Mouse (Mus musculus): ENCODE results near the gene Nkx6-2. TPM values are rescaled to one million over a fixed set of nuclear protein-coding genes. Genes with fewer than 3 reads are reported as not detected.

Gene Nkx6-2
- total RNA-seq (2021), result under 1 TPM in 1 of 2 experiments, not detected in 1; 0.23 TPM
- polyA plus RNA-seq (2012; rRNA removed), result 0.18 TPM in 1 of 2 replicates, not detected in the other
- long read RNA-seq, result 0 reads

DNA sequence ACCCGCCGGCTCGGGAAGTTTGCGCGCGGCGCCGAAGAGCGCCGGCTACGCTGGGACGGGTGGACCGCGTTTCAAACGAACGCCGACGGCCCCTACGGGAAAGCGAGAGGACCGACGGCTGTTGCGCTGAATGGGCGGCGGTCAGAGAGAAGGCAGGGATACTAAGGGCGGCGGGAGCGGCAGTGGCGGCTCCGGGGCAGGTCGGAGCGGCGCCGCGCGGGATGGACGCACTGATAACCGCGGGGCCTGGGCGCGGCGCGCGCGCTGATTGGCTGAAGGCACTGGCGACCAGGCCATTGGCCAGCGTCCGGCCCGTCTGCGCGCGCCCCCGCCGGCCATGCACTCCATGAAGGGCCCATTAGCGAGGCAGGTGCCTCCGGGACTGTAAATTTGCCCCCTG lies at the start of gene Nkx6-2:
TSS of gene Nkx6-2 (minus strand) at position 203 of the 400 bp plus-strand sequence.
- peak; percentile 59 to 62 for DNase-seq
- intact Hi-C loops (cut with DNase I), result loop anchor here (5.0 kb wide), 1 partner anchor 95 kb away; no protein-coding TSS in a partner anchor
- Histone ChIP-seq H3K36me3 (ENCODE audit: control insufficient read depth, insufficient read depth, low read length) (no peaks in the 10 kb centered on the region), H3K27ac (no peak within 1 kb of the TSS), H3K27me3 (ENCODE audit: control insufficient read depth, insufficient read depth, low read length) (peaks cover 29% of the 10 kb centered on the region), H3K4me3 (peak within 1 kb of the TSS; percentile 34), H3K4me1 (ENCODE audit: control insufficient read depth, insufficient read depth, low read length) (no peaks in the 10 kb centered on the region; the same call in 1 of the 2 replicates), H3K9ac (ENCODE audit: low read depth, low read length) (peak within 1 kb of the TSS; percentile 23; the same call in 1 of the 2 replicates), H3K79me2 (replicated peaks; ENCODE audit: control insufficient read depth, insufficient read depth, low read length) (no peaks in the 10 kb centered on the region)
- no peak for TF ChIP-seq CTCF (IDR thresholded peaks at IDR 0.05)
- TF ChIP-seq POLR2A (IDR thresholded peaks at IDR 0.05; ENCODE audit: insufficient read depth, low read depth, low read length), result no peak
- WGBS, result 1% methylated on average over 54 of the region's 56 CpGs

DNA sequence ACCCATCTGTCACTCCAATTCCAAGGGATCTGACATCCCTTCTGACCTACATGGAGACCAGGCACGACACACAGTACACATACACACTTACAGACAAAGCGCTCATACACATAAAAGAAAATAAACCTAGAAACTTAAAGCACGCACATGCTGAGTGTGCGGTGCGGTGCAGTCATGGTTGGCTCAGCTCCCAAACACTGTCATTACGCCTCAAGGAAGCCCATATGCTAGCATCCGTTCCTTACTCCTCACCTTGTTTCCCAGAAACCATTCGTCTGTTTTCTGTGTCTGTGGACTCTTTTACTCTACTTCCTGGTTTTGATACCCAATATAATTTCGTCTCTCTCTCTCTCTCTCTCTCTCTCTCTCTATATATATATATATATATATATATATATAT lies 42.6 kb upstream of the Nkx6-2 start:
- H3K4me3 ChIP-seq, result no peak overlapping the region
- no peak for DNase-seq
- H3K4me1 ChIP-seq (ENCODE audit: control insufficient read depth, insufficient read depth, low read length), result no peaks in the 10 kb centered on the region
- no peaks in the 10 kb centered on the region for H3K79me2 ChIP-seq (replicated peaks; ENCODE audit: control insufficient read depth, insufficient read depth, low read length)
- WGBS, result 72% methylated on average over 9 of the region's 9 CpGs
- no peak overlapping the region for H3K9ac ChIP-seq (ENCODE audit: low read depth, low read length)
- intact Hi-C loops (cut with DNase I), result no loop called here
- H3K27me3 ChIP-seq (ENCODE audit: control insufficient read depth, insufficient read depth, low read length), result no peaks in the 10 kb centered on the region
- H3K27ac ChIP-seq, result no peak overlapping the region
- TF ChIP-seq EP300 (IDR thresholded peaks at IDR 0.05; ENCODE audit: insufficient read depth, low read depth, low read length) (no peak), POLR2A (IDR thresholded peaks at IDR 0.05; ENCODE audit: insufficient read depth, low read depth, low read length) (no peak), CTCF (IDR thresholded peaks at IDR 0.05) (no peak)
- no peaks in the 10 kb centered on the region for H3K36me3 ChIP-seq (ENCODE audit: control insufficient read depth, insufficient read depth, low read length)

DNA sequence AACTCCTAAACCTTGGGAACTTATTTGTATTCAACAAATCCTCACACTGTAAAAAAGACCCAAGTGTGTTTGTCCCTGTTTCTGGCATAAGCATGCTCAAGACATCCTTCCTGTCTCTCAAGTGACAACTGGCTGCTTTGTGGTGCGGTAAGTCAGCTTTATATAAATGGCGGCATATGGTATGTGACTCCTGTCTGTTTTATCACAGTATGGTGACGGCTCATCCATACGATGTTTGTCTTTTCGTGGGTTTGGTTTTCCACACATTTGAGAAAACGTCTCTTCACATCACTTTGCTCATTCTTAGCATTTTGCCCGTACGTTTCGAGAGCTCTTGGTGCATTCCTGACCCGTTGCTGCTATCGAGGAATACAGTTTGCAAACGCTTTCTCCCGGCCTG lies 40.0 kb upstream of the Nkx6-2 start:
- no peaks in the 10 kb centered on the region for H3K27me3 ChIP-seq (ENCODE audit: control insufficient read depth, insufficient read depth, low read length)
- no peak overlapping the region for H3K4me3 ChIP-seq
- 69% methylated on average over 13 of the region's 13 CpGs for WGBS
- no peak overlapping the region for H3K9ac ChIP-seq (ENCODE audit: low read depth, low read length)
- TF ChIP-seq CTCF (IDR thresholded peaks at IDR 0.05), result no peak
- no peak for TF ChIP-seq EP300 (IDR thresholded peaks at IDR 0.05; ENCODE audit: insufficient read depth, low read depth, low read length)
- no peak for TF ChIP-seq POLR2A (IDR thresholded peaks at IDR 0.05; ENCODE audit: insufficient read depth, low read depth, low read length)
- intact Hi-C loops (cut with DNase I), result no loop called here
- H3K27ac ChIP-seq, result no peak overlapping the region
- no peak for DNase-seq
- no peaks in the 10 kb centered on the region for H3K79me2 ChIP-seq (replicated peaks; ENCODE audit: control insufficient read depth, insufficient read depth, low read length)
- H3K36me3 ChIP-seq (ENCODE audit: control insufficient read depth, insufficient read depth, low read length), result no peaks in the 10 kb centered on the region
- H3K4me1 ChIP-seq (ENCODE audit: control insufficient read depth, insufficient read depth, low read length), result no peaks in the 10 kb centered on the region

DNA sequence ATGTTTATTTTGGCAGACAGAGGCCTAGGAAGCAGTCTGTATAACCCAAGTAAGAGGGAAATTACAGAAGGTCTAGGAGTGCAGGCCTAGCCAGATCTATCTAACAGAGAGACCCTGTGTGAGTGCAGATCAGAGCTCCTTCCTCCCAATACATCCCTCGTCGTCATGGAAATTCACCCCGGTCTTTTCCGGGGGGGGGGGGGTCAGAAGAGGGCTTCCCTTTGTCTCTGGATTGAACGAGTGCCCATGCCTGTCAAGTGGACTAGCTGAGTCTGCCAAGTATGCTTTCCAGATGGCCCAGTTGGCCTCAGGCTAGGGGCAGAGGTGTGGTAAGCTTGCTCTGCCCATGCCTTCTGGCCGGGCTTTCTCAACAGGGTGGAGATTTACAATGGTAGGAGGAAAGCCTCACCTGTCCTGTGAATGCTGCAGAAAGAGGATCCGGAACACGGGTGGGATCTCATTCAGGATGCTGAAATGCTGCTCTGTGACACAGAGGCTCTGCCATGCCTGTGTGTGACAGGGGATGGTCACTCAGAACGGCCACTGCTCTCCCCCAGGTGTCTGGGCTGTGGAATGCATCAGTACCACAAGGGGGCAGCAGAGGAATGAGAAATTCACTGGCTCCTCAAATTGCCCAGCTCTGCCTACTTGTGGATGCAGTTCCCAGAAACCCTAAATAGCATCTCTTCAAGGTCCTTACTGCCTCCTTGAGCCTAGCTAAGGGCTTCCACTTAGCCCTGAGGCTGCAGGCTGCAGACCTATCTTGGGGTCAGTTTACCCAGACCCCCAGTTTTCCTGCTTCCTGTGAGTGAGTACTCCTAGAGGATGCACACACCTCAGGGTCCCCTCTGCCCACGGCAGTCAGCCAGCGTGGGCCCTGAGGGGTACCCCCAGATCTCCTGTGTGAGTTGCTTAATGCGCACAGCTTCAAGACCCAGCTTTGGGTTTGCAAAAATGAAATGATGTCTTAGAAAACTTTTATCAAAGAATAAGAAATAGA lies 33.5 kb upstream of the Nkx6-2 start:
- Histone ChIP-seq H3K27me3 (ENCODE audit: control insufficient read depth, insufficient read depth, low read length) (no peaks in the 10 kb centered on the region), H3K27ac (no peak overlapping the region), H3K36me3 (ENCODE audit: control insufficient read depth, insufficient read depth, low read length) (no peaks in the 10 kb centered on the region), H3K4me1 (ENCODE audit: control insufficient read depth, insufficient read depth, low read length) (0 out of 2 replicates have a peak, but pooled peaks cover 1% of the 10 kb centered on the region), H3K4me3 (no peak overlapping the region), H3K79me2 (replicated peaks; ENCODE audit: control insufficient read depth, insufficient read depth, low read length) (no peaks in the 10 kb centered on the region), H3K9ac (ENCODE audit: low read depth, low read length) (no peak overlapping the region)
- WGBS, result 44% methylated on average over 12 of the region's 12 CpGs
- intact Hi-C loops (cut with DNase I), result loop anchor here (2.0 kb wide), 1 partner anchor 69 kb away; no protein-coding TSS in a partner anchor
- TF ChIP-seq POLR2A (IDR thresholded peaks at IDR 0.05; ENCODE audit: insufficient read depth, low read depth, low read length) (no peak), CTCF (IDR thresholded peaks at IDR 0.05) (peak; percentile 91), EP300 (IDR thresholded peaks at IDR 0.05; ENCODE audit: insufficient read depth, low read depth, low read length) (no peak)
- DNase-seq, result peak; percentile 25 to 56

DNA sequence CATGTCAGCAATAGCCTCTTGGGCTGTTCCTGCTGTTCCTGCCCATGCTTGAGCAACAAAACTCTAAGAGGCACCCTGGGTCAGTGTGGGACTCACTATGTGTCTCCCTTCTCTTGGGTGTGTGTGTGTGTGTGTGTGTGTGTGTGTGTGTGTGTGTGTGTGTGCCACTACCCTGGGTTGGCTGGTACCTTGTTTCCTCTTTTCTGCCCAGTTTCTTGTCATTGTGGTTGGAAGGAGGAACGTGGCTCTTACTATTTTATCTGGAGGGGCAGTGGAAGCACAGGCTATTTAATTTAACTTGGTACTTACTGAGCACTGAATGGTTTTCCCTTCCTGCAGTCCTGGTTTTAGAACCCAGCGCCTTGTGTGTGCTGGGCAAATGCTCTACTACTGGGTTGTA lies 27.7 kb upstream of the Nkx6-2 start:
- TF ChIP-seq POLR2A (IDR thresholded peaks at IDR 0.05; ENCODE audit: insufficient read depth, low read depth, low read length) (no peak), CTCF (IDR thresholded peaks at IDR 0.05) (no peak), EP300 (IDR thresholded peaks at IDR 0.05; ENCODE audit: insufficient read depth, low read depth, low read length) (no peak)
- no peaks in the 10 kb centered on the region for H3K4me1 ChIP-seq (ENCODE audit: control insufficient read depth, insufficient read depth, low read length)
- H3K36me3 ChIP-seq (ENCODE audit: control insufficient read depth, insufficient read depth, low read length), result no peaks in the 10 kb centered on the region
- no peaks in the 10 kb centered on the region for H3K27me3 ChIP-seq (ENCODE audit: control insufficient read depth, insufficient read depth, low read length)
- no peak overlapping the region for H3K27ac ChIP-seq
- no peaks in the 10 kb centered on the region for H3K79me2 ChIP-seq (replicated peaks; ENCODE audit: control insufficient read depth, insufficient read depth, low read length)
- DNase-seq, result no peak
- intact Hi-C loops (cut with DNase I), result no loop called here
- no peak overlapping the region for H3K9ac ChIP-seq (ENCODE audit: low read depth, low read length)
- H3K4me3 ChIP-seq, result no peak overlapping the region
- 52% methylated on average over 2 of the region's 2 CpGs for WGBS

DNA sequence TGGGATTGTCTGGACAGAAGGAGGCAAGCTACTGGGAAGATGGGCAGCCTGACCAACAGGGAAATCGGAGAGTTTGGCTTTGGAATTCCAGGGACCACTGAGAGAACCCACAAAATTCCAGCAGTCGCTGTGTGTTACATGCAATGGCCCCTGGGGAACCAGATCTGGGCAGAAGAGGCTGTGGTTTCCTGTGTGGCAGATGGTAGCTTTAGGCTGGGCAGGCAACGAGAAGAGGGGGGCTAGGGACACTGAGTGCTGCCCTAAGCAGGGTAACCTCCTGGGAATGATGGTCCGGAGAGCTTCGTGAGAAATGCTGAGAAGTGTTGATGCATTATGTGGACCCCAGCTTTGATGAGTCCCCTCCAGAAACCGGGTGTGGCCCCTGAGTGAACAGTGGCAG lies 13.3 kb upstream of the Nkx6-2 start:
- intact Hi-C loops (cut with DNase I), result no loop called here
- Histone ChIP-seq H3K36me3 (ENCODE audit: control insufficient read depth, insufficient read depth, low read length) (no peaks in the 10 kb centered on the region), H3K4me3 (no peak overlapping the region), H3K79me2 (replicated peaks; ENCODE audit: control insufficient read depth, insufficient read depth, low read length) (no peaks in the 10 kb centered on the region), H3K9ac (ENCODE audit: low read depth, low read length) (no peak overlapping the region), H3K27me3 (ENCODE audit: control insufficient read depth, insufficient read depth, low read length) (no peaks in the 10 kb centered on the region), H3K27ac (no peak overlapping the region), H3K4me1 (ENCODE audit: control insufficient read depth, insufficient read depth, low read length) (no peaks in the 10 kb centered on the region)
- no peak for DNase-seq
- WGBS, result 60% methylated on average over 6 of the region's 6 CpGs
- TF ChIP-seq POLR2A (IDR thresholded peaks at IDR 0.05; ENCODE audit: insufficient read depth, low read depth, low read length) (no peak), CTCF (IDR thresholded peaks at IDR 0.05) (no peak), EP300 (IDR thresholded peaks at IDR 0.05; ENCODE audit: insufficient read depth, low read depth, low read length) (no peak)
